Mouse (Mus musculus) hindbrain, embryonic 10.5 days (tissue): ENCODE data around the gene Ttll5. TPM values are rescaled to one million over a fixed set of nuclear protein-coding genes. Genes with fewer than 3 reads are reported as not detected.

Experiments
- DNase-seq: peaks from one replicate; pipeline ENCODE4 v3.0.0-alpha.2; 2017; ENCODE audit warnings: low spot score
- H3K27ac ChIP-seq: fragments of 300-500 bp; sonication (generic); 2 replicates; pipeline ENCODE4 v1.5.1; 2016; ENCODE audit warnings: mild to moderate bottlenecking, moderate library complexity
- H3K27me3 ChIP-seq: fragments of 300-500 bp; sonication (generic); 2 replicates; pipeline ENCODE4 v1.6.1; 2016; ENCODE audit warnings: mild to moderate bottlenecking; ENCODE audit not compliant: poor library complexity, insufficient read depth, severe bottlenecking
- H3K36me3 ChIP-seq: fragments of 300-500 bp; sonication (generic); 2 replicates; pipeline ENCODE4 v1.6.1; 2016; ENCODE audit warnings: mild to moderate bottlenecking, moderate library complexity
- H3K4me1 ChIP-seq: fragments of 300-500 bp; sonication (generic); replicated peaks from 2 replicates; pipeline ENCODE4 v1.6.1; 2016; ENCODE audit warnings: mild to moderate bottlenecking
- H3K4me3 ChIP-seq: fragments of 300-500 bp; sonication (generic); 2 replicates; pipeline ENCODE4 v1.5.1; 2016; ENCODE audit warnings: mild to moderate bottlenecking, moderate library complexity
- H3K9me3 ChIP-seq: fragments of 300-500 bp; sonication (generic); 2 replicates; pipeline ENCODE4 v1.6.1; 2016; ENCODE audit warnings: mild to moderate bottlenecking, moderate library complexity
- WGBS: fragments of 180-500 bp; shearing (Covaris S2); methylation state at CpG from one replicate; pipeline ENCODE4 v1.1.7; 2016; 5-methylcytosine and 5-hydroxymethylcytosine counted together
- polyA plus RNA-seq: library from polyadenylated mRNA; unstranded; fragments of >200 nt; fragmentation: Nextera tagmentation; extraction: Ambion mirVana; gene quantifications from 2 replicates; pipeline ENCODE4 v1.2.1, GENCODE M21; 2016

Gene Ttll5
- polyA plus RNA-seq, 1 experiment from 2014 or later, result 18.3 TPM

- H3K27me3 ChIP-seq, result no peaks in the 10 kb centered on the region
- no peak for DNase-seq
These were observed 12.8 kb upstream of the Ttll5 start for GRCm38 (mm10) chr12:85811676-85812075.

DNA sequence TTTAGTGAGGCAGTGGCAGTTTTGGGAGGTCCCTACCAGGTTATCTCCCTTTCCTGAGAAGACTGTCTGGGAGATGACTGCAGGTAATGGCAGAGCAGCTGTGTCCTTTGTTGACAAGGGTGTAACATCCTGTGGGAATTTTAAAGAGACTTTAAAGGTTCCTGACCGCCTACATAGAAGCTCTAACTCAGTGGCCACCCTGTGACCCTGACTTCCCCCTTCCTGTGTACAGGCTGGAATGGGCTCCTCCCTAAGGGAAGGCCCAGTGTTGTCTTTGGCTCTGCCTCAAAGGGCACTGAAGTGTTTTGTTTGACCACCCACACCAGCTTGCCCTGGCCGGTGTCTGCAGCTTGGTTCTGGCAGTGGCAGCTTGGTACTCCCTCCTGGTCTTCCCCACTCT lies 10.9 kb upstream of the Ttll5 start:
- Histone ChIP-seq H3K4me3 (no peak overlapping the region), H3K27me3 (no peaks in the 10 kb centered on the region)
- WGBS, result 71% methylated on average over 2 of the region's 2 CpGs

More at GRCm38 (mm10) chr12:85811676-85812075, 12.8 kb upstream of the Ttll5 start:
- 96% methylated on average over 4 of the region's 4 CpGs for WGBS
- H3K36me3 ChIP-seq, result peaks cover 62% of the 10 kb centered on the region
- no peak overlapping the region for H3K4me3 ChIP-seq
- no peaks in the 10 kb centered on the region for H3K4me1 ChIP-seq
- no peaks in the 10 kb centered on the region for H3K9me3 ChIP-seq
- H3K27ac ChIP-seq, result no peak overlapping the region

GRCm38 (mm10) chr12:85822051-85822450 lies 2.4 kb upstream of the Ttll5 start:
- no peak for DNase-seq
- Histone ChIP-seq H3K9me3 (no peaks in the 10 kb centered on the region), H3K27me3 (no peaks in the 10 kb centered on the region), H3K4me1 (peaks cover 29% of the 10 kb centered on the region), H3K36me3 (peaks cover 53% of the 10 kb centered on the region), H3K4me3 (no peak overlapping the region), H3K27ac (no peak overlapping the region)
- 80% methylated on average over 9 of the region's 9 CpGs for WGBS

More for the DNA sequence above, 10.9 kb upstream of the Ttll5 start:
- Histone ChIP-seq H3K27ac (no peak overlapping the region), H3K36me3 (peaks cover 79% of the 10 kb centered on the region), H3K9me3 (no peaks in the 10 kb centered on the region), H3K4me1 (0 out of 2 replicates have a peak, but pooled peaks cover under 1% of the 10 kb centered on the region)
- no peak for DNase-seq

GRCm38 (mm10) chr12:85825361-85825760 lies 902 bp downstream of the Ttll5 start:
- H3K9me3 ChIP-seq, result no peaks in the 10 kb centered on the region
- peaks cover 55% of the 10 kb centered on the region for H3K36me3 ChIP-seq
- H3K4me1 ChIP-seq, result peaks cover 26% of the 10 kb centered on the region
- H3K4me3 ChIP-seq, result peak overlapping the region; percentile 88
- DNase-seq, result no peak
- peak overlapping the region; percentile 96 for H3K27ac ChIP-seq
- H3K27me3 ChIP-seq, result no peaks in the 10 kb centered on the region
- 15% methylated on average over 8 of the region's 8 CpGs for WGBS

- DNase-seq, result no peak
- Histone ChIP-seq H3K27ac (no peak overlapping the region), H3K4me3 (peak overlapping the region; percentile 88), H3K36me3 (peaks cover 53% of the 10 kb centered on the region), H3K4me1 (peaks cover 26% of the 10 kb centered on the region), H3K9me3 (no peaks in the 10 kb centered on the region), H3K27me3 (no peaks in the 10 kb centered on the region)
- 83% methylated on average over 2 of the region's 2 CpGs for WGBS
These were observed 1.4 kb downstream of the Ttll5 start for GRCm38 (mm10) chr12:85825822-85826221.

- 92% methylated on average over 3 of the region's 3 CpGs for WGBS
- Histone ChIP-seq H3K27ac (no peak overlapping the region), H3K4me3 (no peak overlapping the region), H3K4me1 (peaks cover 12% of the 10 kb centered on the region), H3K27me3 (no peaks in the 10 kb centered on the region), H3K9me3 (no peaks in the 10 kb centered on the region), H3K36me3 (peaks cover 68% of the 10 kb centered on the region)
- no peak for DNase-seq
These were observed 4.4 kb downstream of the Ttll5 start for GRCm38 (mm10) chr12:85828856-85829255.

DNA sequence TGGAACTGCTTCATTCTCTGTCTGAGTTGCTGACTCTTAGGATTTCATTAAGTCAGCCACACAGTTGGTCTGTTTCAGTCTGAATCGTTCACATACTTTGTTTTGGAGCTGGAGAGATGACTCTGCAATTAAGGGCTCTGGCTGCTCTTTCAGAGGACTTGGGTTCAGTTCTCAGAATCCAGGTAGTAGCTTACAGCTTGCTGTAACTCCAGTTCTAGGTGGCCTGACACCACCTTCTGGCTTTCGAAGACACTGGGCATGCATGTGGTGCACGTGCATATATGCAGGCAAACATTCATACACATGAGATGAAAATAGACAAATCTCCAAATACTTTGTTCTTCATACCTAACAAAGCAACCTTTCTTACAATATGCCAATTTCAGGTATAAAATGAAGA lies 5.4 kb downstream of the Ttll5 start:
- 92% methylated on average over 3 of the region's 3 CpGs for WGBS
- Histone ChIP-seq H3K36me3 (peaks cover 76% of the 10 kb centered on the region), H3K27ac (no peak overlapping the region), H3K27me3 (no peaks in the 10 kb centered on the region), H3K9me3 (no peaks in the 10 kb centered on the region), H3K4me3 (no peak overlapping the region), H3K4me1 (peaks cover 10% of the 10 kb centered on the region)
- DNase-seq, result no peak

- Histone ChIP-seq H3K36me3 (peaks cover 83% of the 10 kb centered on the region), H3K27me3 (no peaks in the 10 kb centered on the region), H3K4me3 (no peak overlapping the region), H3K27ac (no peak overlapping the region), H3K4me1 (peaks cover 2% of the 10 kb centered on the region), H3K9me3 (no peaks in the 10 kb centered on the region)
- WGBS, result 97% methylated on average over 3 of the region's 3 CpGs
- no peak for DNase-seq
These were observed 6.2 kb downstream of the Ttll5 start for GRCm38 (mm10) chr12:85830691-85831090.

- Histone ChIP-seq H3K9me3 (no peaks in the 10 kb centered on the region), H3K4me1 (no peaks in the 10 kb centered on the region), H3K27me3 (no peaks in the 10 kb centered on the region), H3K4me3 (no peak overlapping the region), H3K27ac (no peak overlapping the region), H3K36me3 (peaks cover 60% of the 10 kb centered on the region)
- WGBS, result 88% methylated on average over 2 of the region's 2 CpGs
- no peak for DNase-seq
These were observed 10.1 kb downstream of the Ttll5 start for GRCm38 (mm10) chr12:85834543-85834942.

GRCm38 (mm10) chr12:85837765-85838164 lies 13.3 kb downstream of the Ttll5 start:
- WGBS, result 86% methylated on average over 2 of the region's 2 CpGs
- Histone ChIP-seq H3K9me3 (no peaks in the 10 kb centered on the region), H3K36me3 (peaks cover 44% of the 10 kb centered on the region), H3K4me3 (no peak overlapping the region), H3K27ac (no peak overlapping the region), H3K4me1 (no peaks in the 10 kb centered on the region), H3K27me3 (no peaks in the 10 kb centered on the region)
- no peak for DNase-seq

DNA sequence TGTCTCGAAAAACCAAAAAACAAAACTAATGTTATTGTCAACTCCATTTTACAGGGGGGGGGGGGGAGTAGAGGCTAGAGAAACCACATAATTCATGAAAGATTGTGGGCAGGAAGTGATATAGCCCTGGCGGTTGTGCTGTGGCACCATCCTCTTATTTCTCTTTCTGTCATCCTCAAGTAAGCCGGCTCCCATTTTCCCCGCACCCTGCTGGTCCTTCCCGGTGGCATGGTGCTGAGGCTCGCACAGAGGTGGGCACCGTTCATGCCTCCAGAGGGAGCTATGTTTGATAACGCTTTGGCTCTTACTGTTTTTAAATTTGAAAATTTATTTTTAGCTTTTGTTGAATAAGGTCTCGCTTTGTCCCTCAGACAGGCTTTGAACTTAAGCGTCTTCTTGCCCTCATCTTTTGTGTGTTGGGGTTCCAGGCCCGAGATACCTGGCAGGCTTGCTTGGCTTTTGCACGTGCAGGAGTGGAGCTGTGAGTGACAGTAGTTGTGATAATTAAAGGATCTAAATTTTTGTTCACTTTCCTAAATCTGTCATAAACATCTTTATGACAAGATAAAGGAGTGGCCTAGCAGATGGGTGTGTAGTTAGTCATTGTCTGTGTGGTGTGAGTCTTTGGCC lies 15.0 kb downstream of the Ttll5 start:
- no peak for DNase-seq
- Histone ChIP-seq H3K4me1 (no peaks in the 10 kb centered on the region), H3K9me3 (no peaks in the 10 kb centered on the region), H3K27ac (no peak overlapping the region), H3K27me3 (no peaks in the 10 kb centered on the region), H3K36me3 (peaks cover 37% of the 10 kb centered on the region), H3K4me3 (no peak overlapping the region)
- 93% methylated on average over 12 of the region's 12 CpGs for WGBS

GRCm38 (mm10) chr12:85848164-85848958 lies 23.9 kb downstream of the Ttll5 start:
- DNase-seq, result peak; percentile 6
- H3K27ac ChIP-seq, result no peak overlapping the region
- no peak overlapping the region for H3K4me3 ChIP-seq
- H3K4me1 ChIP-seq, result no peaks in the 10 kb centered on the region
- 85% methylated on average over 7 of the region's 7 CpGs for WGBS
- H3K36me3 ChIP-seq, result peaks cover 51% of the 10 kb centered on the region
- no peaks in the 10 kb centered on the region for H3K27me3 ChIP-seq
- no peaks in the 10 kb centered on the region for H3K9me3 ChIP-seq

DNA sequence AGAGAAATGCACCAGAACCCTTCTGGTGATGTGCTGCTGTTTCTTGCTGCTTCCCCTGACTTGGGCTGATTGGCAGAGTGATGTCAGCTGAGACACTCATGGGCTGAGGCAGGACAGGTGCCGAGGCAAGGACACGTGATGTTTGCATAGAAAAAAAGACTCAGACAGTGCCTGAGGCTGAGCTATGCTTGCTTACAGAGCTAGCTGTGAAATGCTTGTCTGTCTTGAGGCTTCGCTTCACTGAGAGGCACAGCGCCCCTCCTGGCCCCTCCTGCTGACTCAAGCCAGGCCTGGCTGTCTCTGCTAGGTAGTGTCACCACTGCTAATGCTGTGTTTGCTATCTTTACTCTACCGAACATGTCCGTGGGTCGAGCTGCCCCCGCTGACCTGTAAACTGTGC lies 26.2 kb downstream of the Ttll5 start:
- no peak for DNase-seq
- Histone ChIP-seq H3K4me3 (no peak overlapping the region), H3K36me3 (peaks cover 50% of the 10 kb centered on the region), H3K4me1 (no peaks in the 10 kb centered on the region), H3K9me3 (no peaks in the 10 kb centered on the region), H3K27ac (no peak overlapping the region), H3K27me3 (no peaks in the 10 kb centered on the region)
- WGBS, result 87% methylated on average over 8 of the region's 8 CpGs
